Mouse (Mus musculus) stomach, embryonic 15.5 days (tissue): ENCODE results near the gene Hoxa9. TPM values are rescaled to one million over a fixed set of nuclear protein-coding genes. Genes with fewer than 3 reads are reported as not detected.

ENCODE experiments used
- ATAC-seq: fragments of 200-750 bp; cut with Nextera tagmentation; 2 replicates; pipeline ENCODE4 v1.8.0; 2017; ENCODE audit warnings: low read depth, moderate number of reproducible peaks, moderate TSS enrichment; ENCODE audit not compliant: insufficient read depth, low FRiP score
- H3K27ac ChIP-seq: fragments of 300-500 bp; sonication (generic); 2 replicates; pipeline ENCODE4 v1.5.1; 2015; ENCODE audit warnings: mild to moderate bottlenecking, inconsistent platforms
- H3K27me3 ChIP-seq: fragments of 300-500 bp; sonication (generic); replicated peaks from 2 replicates; pipeline ENCODE4 v1.6.1; 2015; ENCODE audit warnings: inconsistent platforms
- H3K36me3 ChIP-seq: fragments of 300-500 bp; sonication (generic); 2 replicates; pipeline ENCODE4 v1.6.1; 2015; ENCODE audit warnings: inconsistent platforms
- H3K4me1 ChIP-seq: fragments of 300-500 bp; sonication (generic); 2 replicates; pipeline ENCODE4 v1.6.1; 2015; ENCODE audit warnings: inconsistent platforms
- H3K4me2 ChIP-seq: fragments of 300-500 bp; sonication (generic); 2 replicates; pipeline ENCODE4 v1.6.1; 2015; ENCODE audit warnings: mild to moderate bottlenecking, inconsistent platforms
- H3K4me3 ChIP-seq: fragments of 300-500 bp; sonication (generic); replicated peaks from 2 replicates; pipeline ENCODE4 v1.5.1; 2015; ENCODE audit warnings: inconsistent platforms
- H3K9ac ChIP-seq: fragments of 300-500 bp; sonication (generic); 2 replicates; pipeline ENCODE4 v1.6.1; 2015; ENCODE audit warnings: inconsistent platforms
- H3K9me3 ChIP-seq: fragments of 300-500 bp; sonication (generic); 2 replicates; pipeline ENCODE4 v1.6.1; 2016; ENCODE audit warnings: inconsistent platforms
- WGBS: fragments of 180-500 bp; shearing (Covaris S2); methylation state at CpG from one replicate; pipeline ENCODE4 v1.1.7; 2015; 5-methylcytosine and 5-hydroxymethylcytosine counted together
- polyA plus RNA-seq: library from polyadenylated mRNA; unstranded; fragments of >200 nt; fragmentation: Nextera tagmentation; extraction: Ambion mirVana; gene quantifications from 2 replicates; pipeline ENCODE4 v1.2.1, GENCODE M21; 2015

The Hoxa9 gene
- polyA plus RNA-seq, 1 experiment from 2014 or later = 1.9 TPM

- Histone ChIP-seq H3K27me3 (peaks cover 88% of the 10 kb centered on the region), H3K9me3 (no peaks in the 10 kb centered on the region), H3K4me3 (no peak overlapping the region), H3K9ac (no peak overlapping the region), H3K4me2 (no peak overlapping the region), H3K27ac (no peak overlapping the region), H3K36me3 (no peaks in the 10 kb centered on the region), H3K4me1 (peaks cover 23% of the 10 kb centered on the region)
- WGBS = 27% methylated on average over 5 of the region's 5 CpGs
- no peak for ATAC-seq
Measured at GRCm38 (mm10) chr6:52214271-52214670, 16.6 kb downstream of the Hoxa9 start.

DNA sequence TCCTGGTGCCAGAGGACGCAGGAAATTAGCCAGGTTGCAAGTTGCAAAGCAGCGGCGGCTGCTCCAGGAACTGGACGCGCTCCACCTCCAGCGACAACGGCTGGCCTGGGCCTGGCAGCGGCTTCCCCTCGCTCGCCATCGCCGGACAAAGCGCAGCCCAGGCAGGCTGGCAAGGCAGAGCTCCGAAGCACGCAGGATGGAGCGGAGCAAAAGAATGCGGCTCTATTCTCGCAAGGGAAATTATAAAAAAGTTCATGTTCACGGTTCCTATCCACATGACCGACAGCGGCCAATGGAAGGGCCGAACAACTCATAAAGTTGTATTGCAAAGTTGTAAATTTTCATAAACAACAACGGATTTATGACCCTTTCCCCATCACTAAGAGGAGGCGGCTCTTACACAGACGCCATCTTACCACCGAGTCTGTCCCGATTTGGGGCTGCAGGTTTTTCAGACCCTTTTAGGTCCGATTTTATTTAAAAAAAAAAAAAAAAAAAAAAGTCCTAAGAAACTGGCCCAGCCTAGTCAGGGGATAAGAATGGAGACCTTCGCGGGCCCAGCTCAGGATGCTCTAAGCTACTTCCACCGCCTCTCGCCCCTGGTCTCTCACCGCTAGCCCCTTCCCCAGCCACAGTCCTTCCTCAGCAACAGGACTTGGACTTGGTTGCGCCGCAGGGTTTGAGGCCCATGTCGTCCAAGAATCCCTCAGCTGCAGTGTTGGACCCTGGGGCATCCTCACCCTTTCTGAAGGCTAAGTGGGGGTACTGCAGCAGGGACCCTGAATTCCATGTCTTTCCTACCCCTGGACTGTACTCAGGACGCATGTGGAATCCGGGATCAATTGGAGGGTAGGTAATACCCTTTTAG lies 17.5 kb downstream of the Hoxa9 start, which contains the start of the genes Hoxa3 and Gm28308:
Gene Hoxa3, minus strand, starts transcription at position 218 of the 868 bp plus-strand sequence.
Gene Gm28308, minus strand, starts transcription at position 221 of the 868 bp plus-strand sequence.
- WGBS = 10% methylated on average over 38 of the region's 38 CpGs
- no peak for ATAC-seq
- Histone ChIP-seq H3K36me3 (no peaks in the 10 kb centered on the region), H3K4me3 (peak within 1 kb of the TSS; percentile 43), H3K9ac (peak within 1 kb of the TSS; percentile 35), H3K27ac (peak within 1 kb of the TSS; percentile 70), H3K27me3 (peaks cover 88% of the 10 kb centered on the region), H3K9me3 (no peaks in the 10 kb centered on the region), H3K4me1 (peaks cover 25% of the 10 kb centered on the region), H3K4me2 (peak within 1 kb of the TSS; percentile 50)

GRCm38 (mm10) chr6:52212556-52213118 lies 18.3 kb downstream of the Hoxa9 start:
- peak overlapping the region; percentile 35 for H3K9ac ChIP-seq
- no peaks in the 10 kb centered on the region for H3K9me3 ChIP-seq
- H3K36me3 ChIP-seq = no peaks in the 10 kb centered on the region
- H3K27me3 ChIP-seq = peaks cover 85% of the 10 kb centered on the region
- peak overlapping the region; percentile 43 for H3K4me3 ChIP-seq
- H3K27ac ChIP-seq = peak overlapping the region; percentile 70
- WGBS = 6% methylated on average over 22 of the region's 22 CpGs
- peaks cover 28% of the 10 kb centered on the region for H3K4me1 ChIP-seq
- no peak; the same call in 1 of the 2 replicates for ATAC-seq
- H3K4me2 ChIP-seq = peak overlapping the region; percentile 50

DNA sequence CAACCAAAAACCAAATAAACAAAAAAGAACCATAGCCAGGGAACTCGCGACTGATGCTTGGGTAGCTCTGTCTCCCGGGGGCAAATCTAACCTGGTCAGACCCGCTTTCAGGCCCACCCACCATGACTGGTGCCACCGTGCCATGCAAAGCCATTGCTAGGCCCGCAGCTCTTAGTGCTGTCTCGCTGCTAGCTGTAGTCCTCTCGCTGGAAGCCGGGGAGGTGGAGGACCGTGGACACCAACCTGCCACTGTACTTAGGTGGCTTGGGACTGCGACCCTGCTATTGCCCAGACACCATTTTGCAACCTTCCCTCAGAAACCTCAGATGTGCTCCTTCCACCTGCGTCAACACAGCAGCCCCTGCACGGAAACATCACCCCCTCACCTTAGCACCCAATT lies 18.9 kb downstream of the Hoxa9 start:
- Histone ChIP-seq H3K4me3 (peak overlapping the region; percentile 43), H3K27ac (peak overlapping the region; percentile 70; the same call in 1 of the 2 replicates), H3K9me3 (no peaks in the 10 kb centered on the region), H3K27me3 (peaks cover 87% of the 10 kb centered on the region), H3K9ac (no peak overlapping the region; the same call in 1 of the 2 replicates), H3K4me2 (peak overlapping the region; percentile 50), H3K36me3 (no peaks in the 10 kb centered on the region), H3K4me1 (peaks cover 23% of the 10 kb centered on the region)
- WGBS = 9% methylated on average over 13 of the region's 13 CpGs
- ATAC-seq = no peak

DNA sequence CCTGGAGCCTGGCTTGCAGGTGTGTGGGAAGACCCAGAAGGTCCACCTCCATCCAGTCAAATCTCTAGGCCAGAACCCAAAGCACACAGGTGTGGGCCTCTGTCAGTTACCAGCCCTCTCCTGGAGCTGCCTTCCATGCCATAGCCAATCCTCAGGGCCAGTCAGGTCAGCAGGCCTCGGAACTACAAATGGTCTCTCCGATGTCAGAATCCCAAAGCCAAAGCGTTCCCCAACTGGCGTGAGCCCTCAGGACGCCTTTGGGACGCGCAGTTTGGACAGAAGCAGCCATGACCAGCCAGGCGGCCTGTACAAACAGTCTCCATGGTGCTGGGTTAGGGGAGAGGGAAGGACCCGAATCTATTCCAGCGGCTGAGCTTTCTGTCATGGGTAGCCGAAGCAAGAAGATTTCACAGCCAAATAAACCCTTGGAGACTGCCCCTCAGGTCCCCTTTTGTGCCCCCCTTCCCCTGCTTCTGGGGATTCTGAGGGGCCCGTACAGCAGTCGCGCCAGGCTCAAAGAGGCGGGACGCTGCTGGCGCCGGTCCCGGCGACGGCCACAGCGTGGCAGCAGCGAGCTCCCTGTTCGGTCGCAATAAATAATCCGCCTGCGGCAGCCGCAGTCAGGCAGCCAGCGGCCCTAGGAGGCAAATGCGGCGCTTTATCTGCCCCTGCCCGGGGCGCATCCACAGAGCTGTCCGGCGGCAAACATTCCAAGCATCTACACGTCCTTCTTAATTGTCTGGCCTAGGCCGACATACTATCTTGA lies 19.5 kb downstream of the Hoxa9 start:
- peak; percentile 43; the same call in 1 of the 2 replicates for ATAC-seq
- H3K9ac ChIP-seq = peak overlapping the region; percentile 20; the same call in 1 of the 2 replicates
- no peaks in the 10 kb centered on the region for H3K36me3 ChIP-seq
- H3K9me3 ChIP-seq = no peaks in the 10 kb centered on the region
- peak overlapping the region; percentile 50 for H3K4me2 ChIP-seq
- H3K4me1 ChIP-seq = peaks cover 20% of the 10 kb centered on the region
- peak overlapping the region; percentile 43 for H3K4me3 ChIP-seq
- 2% methylated on average over 37 of the region's 37 CpGs for WGBS
- H3K27me3 ChIP-seq = peaks cover 87% of the 10 kb centered on the region
- 0 out of 2 replicates have a peak overlapping the region, but pooled peaks have one; percentile 70 for H3K27ac ChIP-seq

GRCm38 (mm10) chr6:52209685-52210046 lies 21.2 kb downstream of the Hoxa9 start:
- H3K4me1 ChIP-seq = peaks cover 22% of the 10 kb centered on the region
- H3K27ac ChIP-seq = peak overlapping the region; percentile 13; the same call in 1 of the 2 replicates
- no peak for ATAC-seq
- H3K27me3 ChIP-seq = peaks cover 86% of the 10 kb centered on the region
- no peaks in the 10 kb centered on the region for H3K9me3 ChIP-seq
- peak overlapping the region; percentile 0; the same call in 1 of the 2 replicates for H3K9ac ChIP-seq
- H3K36me3 ChIP-seq = no peaks in the 10 kb centered on the region
- peak overlapping the region; percentile 75 for H3K4me2 ChIP-seq
- WGBS = 27% methylated on average over 12 of the region's 12 CpGs
- H3K4me3 ChIP-seq = peak overlapping the region; percentile 38

DNA sequence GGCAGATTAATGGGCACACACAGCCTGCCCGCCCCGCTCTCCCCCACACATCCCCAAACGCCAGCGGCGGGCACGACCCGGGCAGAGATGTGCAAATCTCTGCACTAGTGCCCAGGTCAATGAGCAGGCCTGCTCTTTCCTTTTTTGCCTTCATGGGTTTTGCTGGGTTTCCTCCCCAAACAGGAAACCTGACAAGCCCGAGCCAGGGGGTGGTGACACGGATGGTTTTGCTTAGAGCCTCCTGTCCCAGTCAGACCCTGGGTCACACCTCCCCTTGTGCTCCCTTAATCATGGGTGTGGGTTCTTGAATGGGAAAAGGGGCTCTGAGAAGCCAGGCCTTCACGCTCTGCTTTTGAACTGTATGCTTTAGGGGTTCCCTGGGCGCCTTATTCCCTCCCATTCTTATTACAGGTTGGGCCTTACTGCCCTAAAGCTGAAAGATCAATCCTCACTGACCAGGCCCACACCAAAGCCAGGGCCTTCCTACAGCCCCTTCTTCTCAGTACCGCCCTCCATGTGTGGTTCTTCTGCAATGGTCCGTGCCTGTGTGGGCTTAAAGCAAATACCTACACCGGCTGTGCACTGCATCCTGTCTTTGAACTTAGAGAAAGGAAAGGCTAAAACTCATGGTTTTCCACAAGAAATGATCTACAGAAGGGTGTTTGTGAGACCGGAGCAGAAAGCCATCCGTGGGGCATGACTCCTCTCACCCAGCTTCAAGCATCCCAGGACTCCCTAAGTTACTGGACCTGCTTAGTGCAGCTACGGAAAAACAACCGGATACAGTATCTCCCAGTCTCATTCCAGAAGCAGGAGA lies 21.8 kb downstream of the Hoxa9 start:
- H3K4me3 ChIP-seq = peak overlapping the region; percentile 38
- peak overlapping the region; percentile 75 for H3K4me2 ChIP-seq
- H3K27ac ChIP-seq = peak overlapping the region; percentile 44
- ATAC-seq = no peak
- H3K9ac ChIP-seq = peak overlapping the region; percentile 13; the same call in 1 of the 2 replicates
- H3K4me1 ChIP-seq = peaks cover 26% of the 10 kb centered on the region
- WGBS = 20% methylated on average over 18 of the region's 18 CpGs
- no peaks in the 10 kb centered on the region for H3K9me3 ChIP-seq
- peaks cover 84% of the 10 kb centered on the region for H3K27me3 ChIP-seq
- no peaks in the 10 kb centered on the region for H3K36me3 ChIP-seq

GRCm38 (mm10) chr6:52208072-52208867 lies 22.6 kb downstream of the Hoxa9 start, which contains the start of gene Hoxa6:
Hoxa6 (minus strand) TSS chr6:52208722.
- no peaks in the 10 kb centered on the region for H3K36me3 ChIP-seq
- ATAC-seq = no peak
- peak within 1 kb of the TSS; percentile 38 for H3K4me3 ChIP-seq
- peaks cover 26% of the 10 kb centered on the region for H3K4me1 ChIP-seq
- H3K9ac ChIP-seq = peak within 1 kb of the TSS; percentile 13; the same call in 1 of the 2 replicates
- H3K27me3 ChIP-seq = peaks cover 78% of the 10 kb centered on the region
- H3K4me2 ChIP-seq = peak within 1 kb of the TSS; percentile 75
- no peaks in the 10 kb centered on the region for H3K9me3 ChIP-seq
- 5% methylated on average over 47 of the region's 47 CpGs for WGBS
- peak within 1 kb of the TSS; percentile 72 for H3K27ac ChIP-seq

DNA sequence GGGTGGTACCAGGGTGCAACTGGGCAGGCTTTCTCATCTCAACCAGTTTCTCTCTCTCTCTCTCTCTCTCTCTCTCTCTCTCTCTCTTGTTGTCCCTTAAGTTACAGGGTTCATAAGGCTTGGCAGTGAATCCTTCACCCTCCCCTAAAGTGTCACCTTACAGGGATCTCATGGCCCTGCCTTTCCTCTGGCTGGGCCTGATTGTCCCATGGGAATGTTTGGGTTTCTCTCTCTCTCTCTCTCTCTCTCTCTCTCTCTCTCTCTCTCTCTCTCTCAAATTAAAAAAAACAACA lies 23.3 kb downstream of the Hoxa9 start:
- Histone ChIP-seq H3K9me3 (no peaks in the 10 kb centered on the region), H3K27me3 (peaks cover 76% of the 10 kb centered on the region), H3K4me3 (0 out of 2 replicates have a peak overlapping the region, but pooled peaks have one; percentile 6), H3K9ac (no peak overlapping the region), H3K27ac (peak overlapping the region; percentile 72; the same call in 1 of the 2 replicates), H3K4me2 (peak overlapping the region; percentile 75; the same call in 1 of the 2 replicates), H3K4me1 (peaks cover 20% of the 10 kb centered on the region), H3K36me3 (no peaks in the 10 kb centered on the region)
- ATAC-seq = no peak

GRCm38 (mm10) chr6:52206882-52207683 lies 23.8 kb downstream of the Hoxa9 start:
- Histone ChIP-seq H3K27ac (peak overlapping the region; percentile 72; the same call in 1 of the 2 replicates), H3K9ac (no peak overlapping the region; the same call in 1 of the 2 replicates), H3K4me3 (0 out of 2 replicates have a peak overlapping the region, but pooled peaks have one; percentile 6), H3K4me1 (peaks cover 19% of the 10 kb centered on the region), H3K4me2 (peak overlapping the region; percentile 75; the same call in 1 of the 2 replicates), H3K27me3 (peaks cover 74% of the 10 kb centered on the region), H3K36me3 (no peaks in the 10 kb centered on the region), H3K9me3 (no peaks in the 10 kb centered on the region)
- 21% methylated on average over 4 of the region's 4 CpGs for WGBS
- no peak for ATAC-seq
